Comparison of ENCODE assay signal across 15 mouse cellular contexts in genomic region chr7:67710216-67710615, GRCm38 (mm10). TPM values are rescaled to one million over a fixed set of nuclear protein-coding genes. Genes with fewer than 3 reads are reported as not detected.
DNase-seq lines count a peak whose midpoint lies in the region; ATAC-seq and TF ChIP-seq lines count a peak whose summit lies in the region.
"Had no signal": no experiment of that assay in that cellular context is flagged by ENCODE, and none has a peak within 500 bp of the region (broad histone marks: within the 10 kb centered on the region; RNA-seq: fewer than 3 reads in every experiment).

No protein-coding gene starts in this region.

- no peak overlapping the region for H3K4me3 ChIP-seq in heart, embryonic 14.5 days (ENCODE audit: control insufficient read depth in 1 of 2, insufficient read depth in 1 of 2, low read depth in 1 of 2, low read length in 2 of 2)
- H3K4me3 ChIP-seq in liver, embryonic 11.5 days (ENCODE audit: low read depth, low read length), result no peak overlapping the region
- H3K4me3 ChIP-seq in cerebellum, adult 2 months (replicated peaks; ENCODE audit: insufficient read depth, low read depth, low read length), result no peak overlapping the region
- H3K4me3 ChIP-seq: left cerebral cortex, adult 2 months; midbrain, embryonic 15.5 days; neural tube, embryonic 12.5 days had no signal

- no peak overlapping the region for H3K9ac ChIP-seq in heart, embryonic 14.5 days (ENCODE audit: low read length)
- H3K9ac ChIP-seq in liver, embryonic 11.5 days (ENCODE audit: low read depth, low read length), result no peak overlapping the region
- H3K9ac ChIP-seq: midbrain, embryonic 15.5 days; neural tube, embryonic 12.5 days had no signal

- peaks cover 38% of the 10 kb centered on the region for H3K36me3 ChIP-seq in heart, embryonic 14.5 days (ENCODE audit: control insufficient read depth, insufficient read depth, low read length)
- H3K36me3 ChIP-seq in liver, embryonic 11.5 days (ENCODE audit: control insufficient read depth, insufficient read depth, low read length), result no peaks in the 10 kb centered on the region
- H3K36me3 ChIP-seq: midbrain, embryonic 15.5 days had no signal

- H3K27ac ChIP-seq in heart, embryonic 14.5 days (replicated peaks in 1 of 2; ENCODE audit: control insufficient read depth in 1 of 2, insufficient read depth in 1 of 2, low read depth in 2 of 2, low read length in 2 of 2), result peak overlapping the region; percentile 37 to 44; a peak in 1 of 4 replicates
- H3K27ac ChIP-seq in liver, embryonic 11.5 days (ENCODE audit: low read depth, low read length), result peak overlapping the region; percentile 35; the same call in 1 of the 2 replicates
- H3K27ac ChIP-seq in cerebellum, adult 2 months (ENCODE audit: insufficient read depth, low read length), result no peak overlapping the region
- H3K27ac ChIP-seq: left cerebral cortex, adult 2 months; midbrain, embryonic 15.5 days; neural tube, embryonic 12.5 days had no signal

- WGBS in heart, embryonic 14.5 days, result 50% methylated on average over 7 of the region's 7 CpGs
- WGBS in liver, embryonic 11.5 days, result 36% methylated on average over 7 of the region's 7 CpGs
- 93% methylated on average over 7 of the region's 7 CpGs for WGBS in cerebellum, adult 2 months

- H3K9me3 ChIP-seq in heart, embryonic 14.5 days (ENCODE audit: control insufficient read depth, low read length), result peaks cover 8% of the 10 kb centered on the region
- no peaks in the 10 kb centered on the region for H3K9me3 ChIP-seq in liver, embryonic 11.5 days (ENCODE audit: control insufficient read depth, low read length)
- H3K9me3 ChIP-seq: midbrain, embryonic 15.5 days had no signal

- ATAC-seq in heart, embryonic 14.5 days (ENCODE audit: insufficient number of reproducible peaks, insufficient read depth, low FRiP score, low read depth), result 0 out of 2 replicates have a peak, but pooled peaks have one; percentile 18
- ATAC-seq in liver, embryonic 11.5 days (replicated peaks; ENCODE audit: low FRiP score), result peak; percentile 96
- ATAC-seq: activated CD4-positive, CD25-positive, alpha-beta regulatory T cell, adult 4 months; midbrain, embryonic 15.5 days had no signal

- TF ChIP-seq CTCF in cerebellum, adult 2 months (IDR thresholded peaks at IDR 0.05; ENCODE audit: borderline replicate concordance, insufficient read depth, low read depth, low read length), result no peak

- peaks cover 23 to 26% of the 10 kb centered on the region in 2 experiments for H3K4me1 ChIP-seq in heart, embryonic 14.5 days (ENCODE audit: control insufficient read depth in 2 of 2, insufficient read depth in 2 of 2, low read length in 2 of 2)
- no peaks in the 10 kb centered on the region; the same call in 1 of the 2 replicates for H3K4me1 ChIP-seq in liver, embryonic 11.5 days (replicated peaks; ENCODE audit: control insufficient read depth, insufficient read depth, low read length)
- no peaks in the 10 kb centered on the region for H3K4me1 ChIP-seq in cerebellum, adult 2 months (ENCODE audit: control insufficient read depth, insufficient read depth, low read length)

- H3K4me2 ChIP-seq in heart, embryonic 14.5 days (ENCODE audit: low read length), result no peak overlapping the region
- H3K4me2 ChIP-seq in liver, embryonic 11.5 days, result peak overlapping the region; percentile 47
- H3K4me2 ChIP-seq: midbrain, embryonic 15.5 days; neural tube, embryonic 12.5 days had no signal

- H3K27me3 ChIP-seq in heart, embryonic 14.5 days (ENCODE audit: control insufficient read depth, insufficient read depth, low read length), result no peaks in the 10 kb centered on the region
- no peaks in the 10 kb centered on the region for H3K27me3 ChIP-seq in liver, embryonic 11.5 days (replicated peaks; ENCODE audit: control insufficient read depth, insufficient read depth, low read length)
- H3K27me3 ChIP-seq in cerebellum, adult 2 months (ENCODE audit: control insufficient read depth, insufficient read depth, low read length), result no peaks in the 10 kb centered on the region
- H3K27me3 ChIP-seq: midbrain, embryonic 15.5 days; neural tube, embryonic 12.5 days had no signal

- TF ChIP-seq POLR2A in cerebellum, adult 2 months (IDR thresholded peaks at IDR 0.05; ENCODE audit: borderline replicate concordance, insufficient read depth, low read length), result no peak

- DNase-seq in heart, postnatal 36 days, result no peak
- peak; percentile 46 for DNase-seq in liver, embryonic 11.5 days (ENCODE audit: low spot score)
- DNase-seq in lung, postnatal 10 days, result peak; percentile 64
- peak; percentile 56 for DNase-seq in yolk sac, embryonic 10.5 days (ENCODE audit: low spot score)
- no peak for DNase-seq in spleen, postnatal 14 days (ENCODE audit: low spot score in 2 of 2)
- DNase-seq in cerebellum, adult 2 months, result no peak
- DNase-seq: cerebellum, adult 9-11 months; kidney, postnatal 25 days; retina, postnatal 1 day; spleen, adult 18-20 months had no signal

- intact Hi-C loops in heart, postnatal 36 days (cut with DNase I), result no loop called here

RNA-seq across cellular contexts. Expression of gene Synm, which starts 49.3 kb away (rescaled TPM):
- polyA plus RNA-seq in heart, embryonic 14.5 days (2014; fragmentation: Nextera tagmentation; extraction: Ambion mirVana), result 2.3 and 2.5 TPM in 2 replicates
- 1 to 10 TPM; 8.9 to 9.7 TPM for total RNA-seq in heart, postnatal 36 days (2021)
- 0.14 and 0.23 TPM in 2 replicates for polyA plus RNA-seq in liver, embryonic 11.5 days (2014; fragmentation: Nextera tagmentation; extraction: Ambion mirVana)
- 9.2 and 10.4 TPM in 2 replicates for polyA plus RNA-seq in cerebellum, adult 2 months (2012; rRNA removed)
- polyA plus RNA-seq: activated CD4-positive, CD25-positive, alpha-beta regulatory T cell, adult 4 months had no signal

Comparison
In these comparisons a context has a peak if more than half of its experiments do, and no peak if none do; other contexts are left out.
1. DNase-seq: peak in liver, embryonic 11.5 days (single experiment), lung, postnatal 10 days (single experiment) and yolk sac, embryonic 10.5 days (single experiment); none in heart, postnatal 36 days (0 of 2), spleen, postnatal 14 days (0 of 2) and cerebellum, adult 2 months (0 of 2).